Mouse (Mus musculus) embryonic facial prominence, embryonic 13.5 days (tissue): Measurements from ENCODE around the gene Gm45234. TPM values are rescaled to one million over a fixed set of nuclear protein-coding genes. Genes with fewer than 3 reads are reported as not detected.
"Not testable (repeated sequence)": the region's sequence is repeated elsewhere in the genome, so short reads cannot be mapped to it uniquely, and the experiment has no call there.

Experiments
- ATAC-seq: fragments of 200-750 bp; cut with Nextera tagmentation; 2 replicates; pipeline ENCODE4 v1.8.0; 2017; ENCODE audit warnings: low read depth; ENCODE audit not compliant: insufficient number of reproducible peaks, insufficient read depth, low FRiP score, low TSS enrichment
- H3K27ac ChIP-seq: fragments of 300-500 bp; sonication (generic); 2 replicates; pipeline ENCODE4 v1.5.1; 2015; ENCODE audit warnings: moderate library complexity, mild to moderate bottlenecking, inconsistent platforms
- H3K27me3 ChIP-seq: fragments of 300-500 bp; sonication (generic); 2 replicates; pipeline ENCODE4 v1.6.1; 2015; ENCODE audit warnings: mild to moderate bottlenecking, inconsistent platforms
- H3K36me3 ChIP-seq: fragments of 300-500 bp; sonication (generic); 2 replicates; pipeline ENCODE4 v1.6.1; 2015; ENCODE audit warnings: mild to moderate bottlenecking, inconsistent platforms
- H3K4me1 ChIP-seq: fragments of 300-500 bp; sonication (generic); 2 replicates; pipeline ENCODE4 v1.6.1; 2015; ENCODE audit warnings: inconsistent platforms
- H3K4me2 ChIP-seq: fragments of 300-500 bp; sonication (generic); 2 replicates; pipeline ENCODE4 v1.6.1; 2015; ENCODE audit warnings: moderate library complexity, mild to moderate bottlenecking, inconsistent platforms
- H3K4me3 ChIP-seq: fragments of 300-500 bp; sonication (generic); 2 replicates; pipeline ENCODE4 v1.5.1; 2015; ENCODE audit warnings: mild to moderate bottlenecking, inconsistent platforms
- H3K9ac ChIP-seq: fragments of 300-500 bp; sonication (generic); 2 replicates; pipeline ENCODE4 v1.6.1; 2015; ENCODE audit warnings: mild to moderate bottlenecking, inconsistent platforms
- H3K9me3 ChIP-seq: fragments of 300-500 bp; sonication (generic); 2 replicates; pipeline ENCODE4 v1.6.1; 2016; ENCODE audit warnings: inconsistent platforms
- WGBS: fragments of 180-500 bp; shearing (Covaris S2); methylation state at CpG from one replicate; pipeline ENCODE4 v1.1.7; 2015; ENCODE audit warnings: mixed read lengths; 5-methylcytosine and 5-hydroxymethylcytosine counted together
- polyA plus RNA-seq: library from polyadenylated mRNA; unstranded; fragments of >200 nt; fragmentation: Nextera tagmentation; extraction: Ambion mirVana; gene quantifications from 2 replicates; pipeline ENCODE4 v1.2.1, GENCODE M21; 2015

Gm45234 gene
- polyA plus RNA-seq: 0.33 TPM in 1 of 2 replicates, not detected in the other

- WGBS: under 1% methylated on average over 49 of the region's 100 CpGs
- Histone ChIP-seq H3K27me3 (no peaks in the 10 kb centered on the region), H3K27ac (peak within 1 kb of the TSS; percentile 99), H3K36me3 (peaks cover 14% of the 10 kb centered on the region; the same call in 1 of the 2 replicates), H3K4me2 (peak within 1 kb of the TSS; percentile 68), H3K4me3 (peak within 1 kb of the TSS; percentile 76), H3K9me3 (no peaks in the 10 kb centered on the region), H3K4me1 (peaks cover 52% of the 10 kb centered on the region), H3K9ac (peak within 1 kb of the TSS; percentile 97)
- peak; percentile 71 for ATAC-seq
Measured at GRCm38 (mm10) chr6:124755831-124756595, at the start of gene Gm45234, which contains the start of gene Atn1. Gene Gm45234 (minus strand): TSS chr6:124756021. Gene Atn1 (minus strand): TSS chr6:124756524.

GRCm38 (mm10) chr6:124804341-124804740 is 48.5 kb upstream of the Gm45234 start:
- H3K27ac ChIP-seq: no peak overlapping the region
- no peak overlapping the region for H3K4me3 ChIP-seq
- no peak for ATAC-seq
- H3K27me3 ChIP-seq: no peaks in the 10 kb centered on the region
- H3K4me1 ChIP-seq: peaks cover 25% of the 10 kb centered on the region
- H3K4me2 ChIP-seq: no peak overlapping the region
- no peaks in the 10 kb centered on the region for H3K36me3 ChIP-seq
- H3K9me3 ChIP-seq: no peaks in the 10 kb centered on the region
- no peak overlapping the region for H3K9ac ChIP-seq
- WGBS: 93% methylated on average over 3 of the region's 3 CpGs

GRCm38 (mm10) chr6:124803691-124804090 is 47.9 kb upstream of the Gm45234 start:
- ATAC-seq, H3K27ac ChIP-seq, H3K27me3 ChIP-seq, H3K4me3 ChIP-seq, H3K4me2 ChIP-seq, H3K9ac ChIP-seq, H3K9me3 ChIP-seq, H3K36me3 ChIP-seq: not testable (repeated sequence)
- whole genome bisulfite sequencing: 94% methylated on average over 4 of the region's 4 CpGs
- H3K4me1 ChIP-seq: peaks cover 21% of the 10 kb centered on the region

GRCm38 (mm10) chr6:124803061-124803460 is 47.2 kb upstream of the Gm45234 start:
- no peak for ATAC-seq
- peaks cover 19% of the 10 kb centered on the region for H3K4me1 ChIP-seq
- no peaks in the 10 kb centered on the region for H3K36me3 ChIP-seq
- H3K9me3 ChIP-seq: no peaks in the 10 kb centered on the region
- H3K9ac ChIP-seq: no peak overlapping the region
- 77% methylated on average over 3 of the region's 3 CpGs for WGBS
- H3K27me3 ChIP-seq: no peaks in the 10 kb centered on the region
- no peak overlapping the region for H3K4me3 ChIP-seq
- H3K27ac ChIP-seq: no peak overlapping the region
- H3K4me2 ChIP-seq: no peak overlapping the region

- H3K4me3 ChIP-seq: peak overlapping the region; percentile 20
- peak overlapping the region; percentile 51; the same call in 1 of the 2 replicates for H3K27ac ChIP-seq
- 5% methylated on average over 6 of the region's 9 CpGs for WGBS
- ATAC-seq, H3K9me3 ChIP-seq, H3K36me3 ChIP-seq, H3K27me3 ChIP-seq, H3K9ac ChIP-seq: not testable (repeated sequence)
- peaks cover 17% of the 10 kb centered on the region for H3K4me1 ChIP-seq
- H3K4me2 ChIP-seq: peak overlapping the region; percentile 47
Measured at GRCm38 (mm10) chr6:124802400-124802799, 46.6 kb upstream of the Gm45234 start.

GRCm38 (mm10) chr6:124796200-124796599 is 40.4 kb upstream of the Gm45234 start:
- H3K36me3 ChIP-seq: no peaks in the 10 kb centered on the region
- no peak overlapping the region for H3K4me3 ChIP-seq
- no peaks in the 10 kb centered on the region for H3K9me3 ChIP-seq
- no peaks in the 10 kb centered on the region for H3K4me1 ChIP-seq
- no peak overlapping the region for H3K4me2 ChIP-seq
- H3K27ac ChIP-seq: no peak overlapping the region
- ATAC-seq: no peak
- 66% methylated on average over 2 of the region's 2 CpGs for WGBS
- no peak overlapping the region for H3K9ac ChIP-seq
- no peaks in the 10 kb centered on the region for H3K27me3 ChIP-seq

GRCm38 (mm10) chr6:124795781-124796180 is 40.0 kb upstream of the Gm45234 start:
- H3K4me2 ChIP-seq: no peak overlapping the region
- ATAC-seq: no peak
- H3K4me3 ChIP-seq: no peak overlapping the region
- H3K27me3 ChIP-seq: no peaks in the 10 kb centered on the region
- no peak overlapping the region for H3K27ac ChIP-seq
- no peaks in the 10 kb centered on the region for H3K9me3 ChIP-seq
- 72% methylated on average over 4 of the region's 4 CpGs for whole genome bisulfite sequencing
- no peak overlapping the region for H3K9ac ChIP-seq
- H3K4me1 ChIP-seq: no peaks in the 10 kb centered on the region
- no peaks in the 10 kb centered on the region for H3K36me3 ChIP-seq

- 87% methylated on average over 3 of the region's 3 CpGs for WGBS
- no peak overlapping the region for H3K4me2 ChIP-seq
- H3K9me3 ChIP-seq: no peaks in the 10 kb centered on the region
- ATAC-seq: no peak
- H3K27me3 ChIP-seq: no peaks in the 10 kb centered on the region
- H3K36me3 ChIP-seq: no peaks in the 10 kb centered on the region
- peaks cover 8% of the 10 kb centered on the region; the same call in 1 of the 2 replicates for H3K4me1 ChIP-seq
- no peak overlapping the region for H3K9ac ChIP-seq
- H3K4me3 ChIP-seq: no peak overlapping the region
- H3K27ac ChIP-seq: no peak overlapping the region
Measured at GRCm38 (mm10) chr6:124791911-124792310, 36.1 kb upstream of the Gm45234 start.

GRCm38 (mm10) chr6:124790121-124790520 is 34.3 kb upstream of the Gm45234 start:
- H3K9me3 ChIP-seq: no peaks in the 10 kb centered on the region
- no peaks in the 10 kb centered on the region for H3K36me3 ChIP-seq
- H3K27me3 ChIP-seq: no peaks in the 10 kb centered on the region
- H3K4me1 ChIP-seq: peaks cover 8% of the 10 kb centered on the region; the same call in 1 of the 2 replicates
- peak overlapping the region; percentile 55; the same call in 1 of the 2 replicates for H3K27ac ChIP-seq
- no peak overlapping the region for H3K9ac ChIP-seq
- H3K4me3 ChIP-seq: no peak overlapping the region
- WGBS: 26% methylated on average over 4 of the region's 4 CpGs
- no peak for ATAC-seq
- no peak overlapping the region for H3K4me2 ChIP-seq

- Histone ChIP-seq H3K9me3 (no peaks in the 10 kb centered on the region), H3K4me1 (peaks cover 8% of the 10 kb centered on the region; the same call in 1 of the 2 replicates), H3K36me3 (no peaks in the 10 kb centered on the region), H3K27me3 (no peaks in the 10 kb centered on the region), H3K27ac (0 out of 2 replicates have a peak overlapping the region, but pooled peaks have one; percentile 1), H3K4me3 (no peak overlapping the region), H3K9ac (no peak overlapping the region), H3K4me2 (no peak overlapping the region)
- ATAC-seq: no peak
- WGBS: 87% methylated on average over 4 of the region's 4 CpGs
Measured at GRCm38 (mm10) chr6:124789519-124789918, 33.7 kb upstream of the Gm45234 start.

- 81% methylated on average over 10 of the region's 10 CpGs for WGBS
Measured at GRCm38 (mm10) chr6:124787722-124788121, 31.9 kb upstream of the Gm45234 start.

More at GRCm38 (mm10) chr6:124787722-124788121, 31.9 kb upstream of the Gm45234 start:
- Histone ChIP-seq H3K36me3 (no peaks in the 10 kb centered on the region), H3K4me2 (no peak overlapping the region), H3K27me3 (no peaks in the 10 kb centered on the region), H3K4me1 (peaks cover 9% of the 10 kb centered on the region; the same call in 1 of the 2 replicates), H3K9ac (no peak overlapping the region), H3K9me3 (no peaks in the 10 kb centered on the region), H3K4me3 (no peak overlapping the region), H3K27ac (no peak overlapping the region)
- no peak for ATAC-seq
